Mouse (Mus musculus) limb, embryonic 10.5 days (tissue): ENCODE data around the gene Zkscan7. TPM values are rescaled to one million over a fixed set of nuclear protein-coding genes. Genes with fewer than 3 reads are reported as not detected.

Experiments
- DNase-seq: peaks from one replicate; pipeline ENCODE4 v3.0.0-alpha.2; 2017; ENCODE audit warnings: low spot score
- H3K27ac ChIP-seq: fragments of 300-500 bp; sonication (generic); 2 replicates; pipeline ENCODE4 v1.5.1; 2016; ENCODE audit warnings: mild to moderate bottlenecking
- H3K27me3 ChIP-seq: fragments of 300-500 bp; sonication (generic); 2 replicates; pipeline ENCODE4 v1.6.1; 2016; ENCODE audit warnings: low read depth, mild to moderate bottlenecking; ENCODE audit not compliant: poor library complexity, severe bottlenecking
- H3K36me3 ChIP-seq: fragments of 300-500 bp; sonication (generic); 2 replicates; pipeline ENCODE4 v1.6.1; 2016; ENCODE audit warnings: mild to moderate bottlenecking, moderate library complexity
- H3K4me1 ChIP-seq: fragments of 300-500 bp; sonication (generic); 2 replicates; pipeline ENCODE4 v1.6.1; 2016
- H3K4me3 ChIP-seq: fragments of 300-500 bp; sonication (generic); 2 replicates; pipeline ENCODE4 v1.5.1; 2016; ENCODE audit warnings: mild to moderate bottlenecking, moderate library complexity
- H3K9me3 ChIP-seq: fragments of 300-500 bp; sonication (generic); replicated peaks from 2 replicates; pipeline ENCODE4 v1.6.1; 2016; ENCODE audit warnings: mild to moderate bottlenecking
- WGBS: fragments of 180-500 bp; shearing (Covaris S2); methylation state at CpG from one replicate; pipeline ENCODE4 v1.1.7; 2016; 5-methylcytosine and 5-hydroxymethylcytosine counted together
- polyA plus RNA-seq: library from polyadenylated mRNA; unstranded; fragments of >200 nt; fragmentation: Nextera tagmentation; extraction: Ambion mirVana; gene quantifications from 2 replicates; pipeline ENCODE4 v1.2.1, GENCODE M21; 2016

Zkscan7 gene
- polyA plus RNA-seq, 1 experiment from 2014 or later, result 3.8 TPM

GRCm38 (mm10) chr9:122928915-122929314, 43.4 kb downstream of the Zkscan7 start:
- 0 out of 2 replicates have a peak, but pooled peaks cover 4% of the 10 kb centered on the region for H3K9me3 ChIP-seq
- peaks cover 92% of the 10 kb centered on the region for H3K36me3 ChIP-seq
- no peak overlapping the region for H3K27ac ChIP-seq
- WGBS, result 94% methylated on average over 3 of the region's 3 CpGs
- peaks cover under 1% of the 10 kb centered on the region; the same call in 1 of the 2 replicates for H3K4me1 ChIP-seq
- DNase-seq, result no peak
- no peak overlapping the region for H3K4me3 ChIP-seq
- H3K27me3 ChIP-seq, result no peaks in the 10 kb centered on the region

Other genes with a start within 250 kb of the Zkscan7 start
- 0.04 TPM in 1 of 2 replicates, not detected in the other for gene Topaz1, start 138.3 kb upstream of the Zkscan7 start, polyA plus RNA-seq
- 3.9 and 5.3 TPM in 2 replicates for gene Tcaim, start 80.1 kb upstream of the Zkscan7 start, polyA plus RNA-seq
- 0.65 TPM in 1 of 2 replicates, not detected in the other for gene Gm35549, start 41.6 kb upstream of the Zkscan7 start, polyA plus RNA-seq
- gene Zfp445, start 19.7 kb upstream of the Zkscan7 start, polyA plus RNA-seq, result 66.4 and 82.5 TPM in 2 replicates
- 31.7 and 35.7 TPM in 2 replicates for gene Zfp105, start 37.4 kb downstream of the Zkscan7 start, polyA plus RNA-seq
- 18.6 and 25.1 TPM in 2 replicates for gene 1110059G10Rik, start 65.3 kb downstream of the Zkscan7 start, polyA plus RNA-seq
- 83.2 and 95.1 TPM in 2 replicates for gene Kif15, start 65.4 kb downstream of the Zkscan7 start, polyA plus RNA-seq
- gene Tmem42, start 135.6 kb downstream of the Zkscan7 start, polyA plus RNA-seq, result 9.6 and 13.3 TPM in 2 replicates
- 0.56 and 0.64 TPM in 2 replicates for gene Tgm4, start 149.0 kb downstream of the Zkscan7 start, polyA plus RNA-seq
- 72.8 and 73.9 TPM in 2 replicates for gene Zdhhc3, start 227.5 kb downstream of the Zkscan7 start, polyA plus RNA-seq
- 120 and 148 TPM in 2 replicates for gene Exosc7, start 227.5 kb downstream of the Zkscan7 start, polyA plus RNA-seq